Mouse (Mus musculus) embryonic facial prominence, embryonic 14.5 days (tissue): ENCODE results near the gene Kalrn. TPM values are rescaled to one million over a fixed set of nuclear protein-coding genes. Genes with fewer than 3 reads are reported as not detected.

Experiments used
- ATAC-seq: fragments of 200-750 bp; cut with Nextera tagmentation; 2 replicates; pipeline ENCODE4 v1.8.0; 2017; ENCODE audit warnings: low read depth, moderate number of reproducible peaks, moderate TSS enrichment
- DNase-seq: peaks from one replicate; pipeline ENCODE4 v3.0.0-alpha.2; 2015; ENCODE audit warnings: low spot score
- H3K27ac ChIP-seq: fragments of 300-500 bp; sonication (generic); replicated peaks from 2 replicates; pipeline ENCODE4 v1.5.1; 2014; ENCODE audit warnings: low read depth, mild to moderate bottlenecking, low read length, moderate library complexity
- H3K27me3 ChIP-seq: fragments of 300-500 bp; sonication (generic); replicated peaks from 2 replicates; pipeline ENCODE4 v1.6.1; 2014; ENCODE audit warnings: low read length; ENCODE audit not compliant: control insufficient read depth, insufficient read depth
- H3K36me3 ChIP-seq: fragments of 300-500 bp; sonication (generic); 2 replicates; pipeline ENCODE4 v1.6.1; 2014; ENCODE audit warnings: low read length, mixed read lengths; ENCODE audit not compliant: control insufficient read depth, insufficient read depth
- H3K4me1 ChIP-seq: fragments of 300-500 bp; sonication (generic); 2 replicates; pipeline ENCODE4 v1.6.1; 2014; ENCODE audit warnings: antibody characterized with exemption, low read length; ENCODE audit not compliant: control insufficient read depth, insufficient read depth
- H3K4me2 ChIP-seq: fragments of 300-500 bp; sonication (generic); 2 replicates; pipeline ENCODE4 v1.6.1; 2014; ENCODE audit warnings: low read depth, mild to moderate bottlenecking, low read length, moderate library complexity, mixed read lengths
- H3K4me3 ChIP-seq: fragments of 300-500 bp; sonication (generic); 2 replicates; pipeline ENCODE4 v1.5.1; 2014; ENCODE audit warnings: low read depth, mild to moderate bottlenecking, low read length
- H3K9ac ChIP-seq: fragments of 300-500 bp; sonication (generic); 2 replicates; pipeline ENCODE4 v1.6.1; 2014; ENCODE audit warnings: low read depth, mild to moderate bottlenecking, low read length, moderate library complexity, mixed read lengths
- H3K9me3 ChIP-seq: fragments of 300-500 bp; sonication (generic); 2 replicates; pipeline ENCODE4 v1.6.1; 2016; ENCODE audit warnings: low read length; ENCODE audit not compliant: control insufficient read depth
- WGBS: fragments of 180-500 bp; shearing (Covaris S2); extraction: QIAGEN DNeasy Blood & Tissue Kit; methylation state at CpG from one replicate; pipeline ENCODE4 v1.1.7; 2014; 5-methylcytosine and 5-hydroxymethylcytosine counted together
- polyA plus RNA-seq: library from polyadenylated mRNA; unstranded; fragments of >200 nt; fragmentation: Nextera tagmentation; extraction: Ambion mirVana; gene quantifications from 2 replicates; pipeline ENCODE4 v1.2.1, GENCODE M21; 2014

The Kalrn gene
- 12.2 and 14.3 TPM in 2 replicates for polyA plus RNA-seq

- DNase-seq (peak; percentile 94), ATAC-seq (peak; percentile 94)
- peak within 1 kb of the TSS; percentile 95 for H3K27ac ChIP-seq
- 0 out of 2 replicates have a peak, but pooled peaks cover 7% of the 10 kb centered on the region for H3K9me3 ChIP-seq
- H3K4me2 ChIP-seq: peak within 1 kb of the TSS; percentile 90
- no peaks in the 10 kb centered on the region for H3K36me3 ChIP-seq
- H3K4me1 ChIP-seq: peaks cover 11% of the 10 kb centered on the region; the same call in 1 of the 2 replicates
- 1% methylated on average over 24 of the region's 84 CpGs for WGBS
- no peaks in the 10 kb centered on the region for H3K27me3 ChIP-seq
- H3K4me3 ChIP-seq: peak within 1 kb of the TSS; percentile 91
- H3K9ac ChIP-seq: peak within 1 kb of the TSS; percentile 96
Measured at GRCm38 (mm10) chr16:34573151-34573802, at the start of gene Kalrn. Kalrn (minus strand) TSS chr16:34573532.

GRCm38 (mm10) chr16:34614021-34614420 is 40.7 kb upstream of the Kalrn start:
- Histone ChIP-seq H3K27me3 (no peaks in the 10 kb centered on the region), H3K9me3 (0 out of 2 replicates have a peak, but pooled peaks cover 7% of the 10 kb centered on the region), H3K36me3 (no peaks in the 10 kb centered on the region), H3K27ac (no peak overlapping the region), H3K4me2 (no peak overlapping the region), H3K4me1 (no peaks in the 10 kb centered on the region), H3K9ac (no peak overlapping the region), H3K4me3 (no peak overlapping the region)
- WGBS: 76% methylated on average over 2 of the region's 2 CpGs
- no peak for ATAC-seq
- no peak for DNase-seq

GRCm38 (mm10) chr16:34610137-34610536 is 36.8 kb upstream of the Kalrn start:
- Histone ChIP-seq H3K4me3 (no peak overlapping the region), H3K9ac (no peak overlapping the region), H3K27me3 (no peaks in the 10 kb centered on the region), H3K9me3 (no peaks in the 10 kb centered on the region), H3K4me1 (no peaks in the 10 kb centered on the region), H3K4me2 (no peak overlapping the region), H3K27ac (no peak overlapping the region), H3K36me3 (no peaks in the 10 kb centered on the region)
- WGBS: 66% methylated on average over 1 of the region's 1 CpGs
- no peak for DNase-seq
- ATAC-seq: no peak

- Histone ChIP-seq H3K4me2 (no peak overlapping the region), H3K36me3 (no peaks in the 10 kb centered on the region), H3K4me3 (no peak overlapping the region), H3K4me1 (0 out of 2 replicates have a peak, but pooled peaks cover 7% of the 10 kb centered on the region), H3K9ac (no peak overlapping the region), H3K9me3 (no peaks in the 10 kb centered on the region), H3K27ac (no peak overlapping the region), H3K27me3 (no peaks in the 10 kb centered on the region)
- peak; percentile 44; the same call in 1 of the 2 replicates for ATAC-seq
- DNase-seq: peak; percentile 47
- 37% methylated on average over 3 of the region's 3 CpGs for WGBS
Measured at GRCm38 (mm10) chr16:34605679-34606078, 32.3 kb upstream of the Kalrn start.

- ATAC-seq (no peak), DNase-seq (no peak)
- H3K36me3 ChIP-seq: no peaks in the 10 kb centered on the region
- 0 out of 2 replicates have a peak, but pooled peaks cover 7% of the 10 kb centered on the region for H3K4me1 ChIP-seq
- WGBS: 55% methylated on average over 6 of the region's 6 CpGs
- H3K4me2 ChIP-seq: no peak overlapping the region
- no peaks in the 10 kb centered on the region for H3K9me3 ChIP-seq
- H3K27ac ChIP-seq: no peak overlapping the region
- H3K27me3 ChIP-seq: no peaks in the 10 kb centered on the region
- no peak overlapping the region for H3K9ac ChIP-seq
- no peak overlapping the region for H3K4me3 ChIP-seq
Measured at GRCm38 (mm10) chr16:34603854-34604253, 30.5 kb upstream of the Kalrn start.

GRCm38 (mm10) chr16:34603076-34603475 is 29.7 kb upstream of the Kalrn start:
- H3K4me1 ChIP-seq: 0 out of 2 replicates have a peak, but pooled peaks cover 7% of the 10 kb centered on the region
- no peaks in the 10 kb centered on the region for H3K9me3 ChIP-seq
- H3K4me3 ChIP-seq: no peak overlapping the region
- no peaks in the 10 kb centered on the region for H3K36me3 ChIP-seq
- 55% methylated on average over 4 of the region's 4 CpGs for WGBS
- peak; percentile 67 for DNase-seq
- no peak overlapping the region for H3K9ac ChIP-seq
- no peaks in the 10 kb centered on the region for H3K27me3 ChIP-seq
- ATAC-seq: no peak
- H3K4me2 ChIP-seq: no peak overlapping the region
- H3K27ac ChIP-seq: no peak overlapping the region

- 0 out of 2 replicates have a peak, but pooled peaks cover 7% of the 10 kb centered on the region for H3K4me1 ChIP-seq
- WGBS: 39% methylated on average over 4 of the region's 4 CpGs
- H3K27me3 ChIP-seq: no peaks in the 10 kb centered on the region
- H3K9me3 ChIP-seq: no peaks in the 10 kb centered on the region
- H3K36me3 ChIP-seq: no peaks in the 10 kb centered on the region
- no peak for ATAC-seq
- no peak overlapping the region for H3K4me2 ChIP-seq
- no peak overlapping the region for H3K27ac ChIP-seq
- DNase-seq: peak; percentile 10
- no peak overlapping the region for H3K4me3 ChIP-seq
- H3K9ac ChIP-seq: no peak overlapping the region
Measured at GRCm38 (mm10) chr16:34601954-34602353, 28.6 kb upstream of the Kalrn start.

- 36% methylated on average over 3 of the region's 3 CpGs for WGBS
- no peak overlapping the region for H3K4me2 ChIP-seq
- no peaks in the 10 kb centered on the region for H3K27me3 ChIP-seq
- H3K4me1 ChIP-seq: no peaks in the 10 kb centered on the region
- no peak for ATAC-seq
- DNase-seq: no peak
- H3K36me3 ChIP-seq: no peaks in the 10 kb centered on the region
- no peaks in the 10 kb centered on the region for H3K9me3 ChIP-seq
- no peak overlapping the region for H3K9ac ChIP-seq
- H3K27ac ChIP-seq: no peak overlapping the region
- H3K4me3 ChIP-seq: no peak overlapping the region
Measured at GRCm38 (mm10) chr16:34595294-34595693, 22.0 kb upstream of the Kalrn start.
